Mouse (Mus musculus) limb, embryonic 11.5 days (tissue): Measurements from ENCODE around the gene Nipal3. TPM values are rescaled to one million over a fixed set of nuclear protein-coding genes. Genes with fewer than 3 reads are reported as not detected.
A peak's percentile ranks its signal among the peaks of the same experiment; 100 is the strongest.

Experiments used
- ATAC-seq: fragments of 200-750 bp; cut with Nextera tagmentation; 2 replicates; pipeline ENCODE4 v1.8.0; 2017; ENCODE audit warnings: low read depth; ENCODE audit not compliant: insufficient number of reproducible peaks, low FRiP score, low TSS enrichment
- DNase-seq: peaks from one replicate; pipeline ENCODE4 v3.0.0-alpha.2; 2015; ENCODE audit warnings: low spot score
- H3K27ac ChIP-seq: fragments of 300-500 bp; sonication (generic); replicated peaks from 2 replicates; pipeline ENCODE4 v1.5.1; 2014; ENCODE audit warnings: low read depth, mild to moderate bottlenecking, low read length
- H3K27me3 ChIP-seq: fragments of 300-500 bp; sonication (generic); 2 replicates; pipeline ENCODE4 v1.6.1; 2014; ENCODE audit warnings: mild to moderate bottlenecking, low read length, mixed read lengths; ENCODE audit not compliant: control insufficient read depth, insufficient read depth
- H3K36me3 ChIP-seq: fragments of 300-500 bp; sonication (generic); 2 replicates; pipeline ENCODE4 v1.6.1; 2014; ENCODE audit warnings: mild to moderate bottlenecking, low read length, moderate library complexity, mixed read lengths; ENCODE audit not compliant: control insufficient read depth, insufficient read depth
- H3K4me1 ChIP-seq: fragments of 300-500 bp; sonication (generic); 2 replicates; pipeline ENCODE4 v1.6.1; 2014; ENCODE audit warnings: low read length, mixed read lengths; ENCODE audit not compliant: control insufficient read depth, insufficient read depth
- H3K4me2 ChIP-seq: fragments of 300-500 bp; sonication (generic); 2 replicates; pipeline ENCODE4 v1.6.1; 2014; ENCODE audit warnings: low read depth, mild to moderate bottlenecking, moderate library complexity; ENCODE audit not compliant: severe bottlenecking
- H3K4me3 ChIP-seq: fragments of 300-500 bp; sonication (generic); 2 replicates; pipeline ENCODE4 v1.5.1; 2014; ENCODE audit warnings: low read depth, low read length
- H3K9ac ChIP-seq: fragments of 300-500 bp; sonication (generic); 2 replicates; pipeline ENCODE4 v1.6.1; 2014; ENCODE audit warnings: mild to moderate bottlenecking, low read length
- H3K9me3 ChIP-seq: fragments of 300-500 bp; sonication (generic); 2 replicates; pipeline ENCODE4 v1.6.1; 2016; ENCODE audit warnings: low read length; ENCODE audit not compliant: control insufficient read depth
- WGBS: fragments of 180-500 bp; shearing (Covaris S2); extraction: QIAGEN DNeasy Blood & Tissue Kit; methylation state at CpG from one replicate; pipeline ENCODE4 v1.1.7; 2014; 5-methylcytosine and 5-hydroxymethylcytosine counted together
- polyA plus RNA-seq: library from polyadenylated mRNA; unstranded; fragments of >200 nt; fragmentation: Nextera tagmentation; extraction: Ambion mirVana; gene quantifications from 2 replicates; pipeline ENCODE4 v1.2.1, GENCODE M21; 2014

Nipal3 gene
- polyA plus RNA-seq, 1 experiment from 2014 or later = 2.1 TPM

- Histone ChIP-seq H3K9ac (no peak overlapping the region), H3K36me3 (0 out of 2 replicates have a peak, but pooled peaks cover 2% of the 10 kb centered on the region), H3K4me2 (no peak overlapping the region), H3K4me1 (no peaks in the 10 kb centered on the region), H3K27ac (no peak overlapping the region), H3K4me3 (no peak overlapping the region), H3K9me3 (no peaks in the 10 kb centered on the region), H3K27me3 (no peaks in the 10 kb centered on the region)
- WGBS = 85% methylated on average over 10 of the region's 10 CpGs
- ATAC-seq (no peak), DNase-seq (no peak)
Measured at GRCm38 (mm10) chr4:135477851-135478250, 17.0 kb downstream of the Nipal3 start.

GRCm38 (mm10) chr4:135463406-135463805, 31.4 kb downstream of the Nipal3 start:
- no peak overlapping the region for H3K27ac ChIP-seq
- no peaks in the 10 kb centered on the region for H3K27me3 ChIP-seq
- ATAC-seq (no peak), DNase-seq (no peak)
- no peak overlapping the region for H3K4me2 ChIP-seq
- no peak overlapping the region for H3K4me3 ChIP-seq
- H3K9me3 ChIP-seq = no peaks in the 10 kb centered on the region
- no peaks in the 10 kb centered on the region for H3K36me3 ChIP-seq
- no peaks in the 10 kb centered on the region for H3K4me1 ChIP-seq
- WGBS = 90% methylated on average over 11 of the region's 11 CpGs
- H3K9ac ChIP-seq = no peak overlapping the region

GRCm38 (mm10) chr4:135453572-135453971, 41.3 kb downstream of the Nipal3 start:
- H3K27ac ChIP-seq = no peak overlapping the region
- H3K4me2 ChIP-seq = no peak overlapping the region
- no peaks in the 10 kb centered on the region for H3K36me3 ChIP-seq
- ATAC-seq (no peak), DNase-seq (peak; percentile 42)
- H3K27me3 ChIP-seq = no peaks in the 10 kb centered on the region
- no peak overlapping the region for H3K4me3 ChIP-seq
- peaks cover 17% of the 10 kb centered on the region for H3K4me1 ChIP-seq
- 43% methylated on average over 12 of the region's 12 CpGs for WGBS
- no peaks in the 10 kb centered on the region for H3K9me3 ChIP-seq
- no peak overlapping the region; the same call in 1 of the 2 replicates for H3K9ac ChIP-seq

- Histone ChIP-seq H3K4me2 (no peak overlapping the region), H3K36me3 (no peaks in the 10 kb centered on the region), H3K27ac (no peak overlapping the region), H3K9ac (no peak overlapping the region), H3K4me3 (no peak overlapping the region), H3K27me3 (no peaks in the 10 kb centered on the region), H3K9me3 (no peaks in the 10 kb centered on the region), H3K4me1 (peaks cover 17% of the 10 kb centered on the region)
- ATAC-seq = no peak
- DNase-seq = no peak
- WGBS = 46% methylated on average over 6 of the region's 6 CpGs
Measured at GRCm38 (mm10) chr4:135453164-135453563, 41.7 kb downstream of the Nipal3 start.

GRCm38 (mm10) chr4:135451360-135452015, 43.4 kb downstream of the Nipal3 start:
- Histone ChIP-seq H3K4me3 (no peak overlapping the region), H3K36me3 (no peaks in the 10 kb centered on the region), H3K9me3 (no peaks in the 10 kb centered on the region), H3K4me2 (peak overlapping the region; percentile 7), H3K9ac (no peak overlapping the region), H3K4me1 (peaks cover 17% of the 10 kb centered on the region), H3K27me3 (no peaks in the 10 kb centered on the region), H3K27ac (no peak overlapping the region)
- DNase-seq (no peak), ATAC-seq (no peak)
- 57% methylated on average over 18 of the region's 18 CpGs for WGBS

GRCm38 (mm10) chr4:135442473-135442872, 52.4 kb downstream of the Nipal3 start:
- DNase-seq (no peak), ATAC-seq (no peak)
- Histone ChIP-seq H3K9me3 (no peaks in the 10 kb centered on the region), H3K4me1 (no peaks in the 10 kb centered on the region), H3K36me3 (no peaks in the 10 kb centered on the region), H3K4me2 (no peak overlapping the region), H3K27me3 (no peaks in the 10 kb centered on the region), H3K9ac (no peak overlapping the region), H3K27ac (no peak overlapping the region), H3K4me3 (no peak overlapping the region)
- 68% methylated on average over 5 of the region's 5 CpGs for WGBS

GRCm38 (mm10) chr4:135439904-135440522, 54.8 kb downstream of the Nipal3 start:
- H3K4me2 ChIP-seq = no peak overlapping the region
- DNase-seq (peak; percentile 65), ATAC-seq (no peak)
- no peak overlapping the region for H3K4me3 ChIP-seq
- WGBS = 70% methylated on average over 9 of the region's 9 CpGs
- H3K27me3 ChIP-seq = no peaks in the 10 kb centered on the region
- no peaks in the 10 kb centered on the region for H3K36me3 ChIP-seq
- H3K9me3 ChIP-seq = no peaks in the 10 kb centered on the region
- no peaks in the 10 kb centered on the region for H3K4me1 ChIP-seq
- H3K27ac ChIP-seq = no peak overlapping the region
- no peak overlapping the region for H3K9ac ChIP-seq

GRCm38 (mm10) chr4:135439188-135439647, 55.6 kb downstream of the Nipal3 start:
- ATAC-seq (peak; percentile 68), DNase-seq (peak; percentile 78)
- H3K36me3 ChIP-seq = no peaks in the 10 kb centered on the region
- WGBS = 5% methylated on average over 15 of the region's 15 CpGs
- H3K4me3 ChIP-seq = no peak overlapping the region
- H3K9me3 ChIP-seq = no peaks in the 10 kb centered on the region
- no peak overlapping the region for H3K27ac ChIP-seq
- no peaks in the 10 kb centered on the region for H3K27me3 ChIP-seq
- peak overlapping the region; percentile 26; the same call in 1 of the 2 replicates for H3K4me2 ChIP-seq
- peak overlapping the region; percentile 48 for H3K9ac ChIP-seq
- 0 out of 2 replicates have a peak, but pooled peaks cover 5% of the 10 kb centered on the region for H3K4me1 ChIP-seq
